Mouse (Mus musculus) brain, embryonic 14.5 days (tissue): ENCODE measurements at regions not wholly inside any gene's neighbourhood (a gene's known extent, or its start where the extent isn't known, plus 50 kb on each side); places are given as distances from the start of the nearest gene placed in this dataset.

ENCODE experiments used
- CTCF ChIP-seq: fragments of 200-500 bp; IDR thresholded peaks from 2 replicates; pipeline ENCODE4 v1.5.1; 2012; ENCODE audit warnings: inconsistent platforms, mild to moderate bottlenecking, moderate library complexity, borderline replicate concordance; ENCODE audit not compliant: insufficient read depth, insufficient read length; ENCODE audit errors: extremely low read depth
- POLR2A ChIP-seq: fragments of 200-500 bp; IDR thresholded peaks from 2 replicates; pipeline ENCODE4 v1.6.1; 2012; ENCODE audit warnings: mild to moderate bottlenecking, inconsistent platforms, borderline replicate concordance; ENCODE audit not compliant: poor library complexity, insufficient read depth, insufficient read length, severe bottlenecking; ENCODE audit errors: extremely low read depth

DNA sequence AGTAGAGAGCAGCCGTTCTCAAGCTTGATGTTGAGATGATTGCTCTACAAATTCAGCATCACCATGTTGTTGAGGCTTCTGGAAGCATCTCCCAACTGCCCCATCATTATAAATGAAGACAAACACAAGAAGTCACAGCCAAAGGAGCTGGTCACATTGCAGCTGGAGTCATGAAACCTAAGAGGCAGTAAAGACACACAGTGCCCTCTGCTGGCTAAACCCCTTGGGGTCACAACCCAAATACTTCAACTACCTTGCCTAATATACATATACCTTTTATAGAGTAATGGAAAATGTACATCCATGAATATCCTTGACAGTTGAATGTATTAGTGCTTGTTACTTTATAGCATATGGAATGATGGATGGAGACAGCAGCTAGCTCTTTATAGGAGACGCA is 107.9 kb upstream of the Samsn1 start:
- TF ChIP-seq CTCF (peak; percentile 27; the same call in 1 of the 2 replicates), POLR2A (no peak)
